Mouse (Mus musculus) monocyte, adult 2 months (primary cell): ENCODE measurements around the gene Anp32a.

ENCODE experiments used
- DNase-seq, 2 experiments: peaks; one replicate each; pipeline ENCODE4 v3.0.0; 2022; ENCODE audit warnings: low spot score in 2 of 2, low read depth in 1 of 2

Anp32a gene

DNA sequence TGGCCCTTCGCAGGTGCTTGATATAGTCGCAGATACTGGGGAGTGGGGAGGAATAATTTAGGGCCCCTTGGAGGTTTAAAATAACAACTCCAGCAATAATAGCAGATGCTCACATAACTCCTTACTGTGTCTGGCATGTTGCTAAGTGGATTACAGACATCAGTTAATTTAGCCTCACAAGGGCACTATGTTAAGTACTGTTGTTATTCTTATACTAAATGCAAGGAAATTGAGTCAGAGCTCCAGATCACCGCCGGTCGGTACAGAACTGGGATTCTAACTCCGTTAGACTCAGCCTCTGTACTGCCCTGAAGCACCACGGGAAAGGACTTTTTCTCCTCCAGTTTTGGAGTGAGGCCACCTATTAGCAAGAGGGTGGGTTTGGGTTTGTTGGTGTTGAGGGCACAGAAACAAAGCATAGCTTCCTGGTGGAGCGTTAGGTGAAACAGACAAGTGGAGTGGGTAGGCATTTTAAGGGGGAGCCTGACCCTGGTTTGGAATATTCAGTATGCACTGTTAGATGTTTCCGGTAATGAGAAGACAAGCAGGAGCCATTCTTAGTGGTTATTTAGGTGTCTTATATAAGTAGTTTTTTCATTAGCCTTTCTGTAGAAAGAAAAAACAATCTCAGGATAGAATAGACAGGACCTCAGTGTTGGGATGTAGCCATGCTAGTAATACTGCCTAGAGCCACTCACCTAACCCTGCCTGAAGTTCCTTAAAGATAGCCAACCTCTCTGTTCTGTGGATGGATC is 4.7 kb downstream of the Anp32a start:
- DNase-seq: no peak

DNA sequence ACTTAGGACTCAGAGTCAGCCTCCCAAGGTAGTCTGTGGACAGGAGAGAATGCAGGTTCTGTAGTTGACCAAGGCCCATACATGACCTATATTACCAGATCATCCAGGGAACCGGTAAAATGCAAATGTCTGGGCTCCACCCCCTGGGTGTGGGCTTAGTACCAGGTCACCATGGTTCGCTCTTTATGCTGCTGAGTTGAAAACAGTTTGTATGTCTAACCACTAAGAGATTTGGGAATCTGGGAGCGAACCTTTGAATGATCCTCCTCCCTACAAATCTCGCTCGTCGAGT is 5.2 kb downstream of the Anp32a start:
- DNase-seq: no peak

DNA sequence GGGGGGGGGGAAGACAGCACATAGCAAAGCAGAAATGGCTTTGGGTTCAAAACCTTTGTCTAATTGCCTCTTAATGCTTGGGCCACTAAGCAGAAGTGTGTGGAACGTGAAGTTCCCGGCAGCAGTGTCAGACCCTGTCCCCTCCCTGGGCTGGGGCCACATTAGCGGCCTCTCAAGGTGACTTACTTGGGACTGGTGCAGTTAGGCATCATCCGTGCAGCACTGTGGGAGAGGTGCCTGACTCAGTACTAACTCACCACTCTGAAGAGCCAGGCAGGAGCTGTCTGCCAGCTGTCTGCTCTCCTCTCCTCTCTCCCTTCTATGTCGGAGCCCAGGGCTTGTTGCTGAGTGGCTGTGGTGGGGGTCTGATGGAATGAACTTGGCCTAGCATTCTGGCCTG is 6.1 kb downstream of the Anp32a start:
- DNase-seq: no peak

- DNase-seq: no peak
Measured at GRCm38 (mm10) chr9:62348050-62348449, 7.0 kb downstream of the Anp32a start.

- DNase-seq: no peak
Measured at GRCm38 (mm10) chr9:62348467-62348985, 7.4 kb downstream of the Anp32a start.

DNA sequence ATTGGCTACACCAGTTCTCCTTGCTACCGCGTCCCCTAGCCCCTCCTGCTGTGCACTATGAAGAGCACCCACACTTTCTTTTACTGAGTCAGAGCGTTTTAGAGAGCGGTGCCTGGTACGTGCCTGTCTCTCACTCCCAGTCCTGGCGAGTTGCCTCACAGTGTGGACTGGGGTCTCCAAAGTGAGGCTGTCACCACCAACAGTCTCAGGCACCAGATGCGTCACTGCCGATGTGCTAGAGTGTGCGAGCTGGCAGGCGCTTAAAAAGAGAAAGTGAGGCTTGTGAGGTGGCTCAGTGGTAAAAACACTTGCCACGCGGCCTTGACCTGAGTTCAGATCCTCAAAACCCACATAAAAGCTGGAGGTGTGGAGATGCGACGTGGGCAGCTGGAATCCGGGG is 8.2 kb downstream of the Anp32a start:
- DNase-seq: no peak

DNA sequence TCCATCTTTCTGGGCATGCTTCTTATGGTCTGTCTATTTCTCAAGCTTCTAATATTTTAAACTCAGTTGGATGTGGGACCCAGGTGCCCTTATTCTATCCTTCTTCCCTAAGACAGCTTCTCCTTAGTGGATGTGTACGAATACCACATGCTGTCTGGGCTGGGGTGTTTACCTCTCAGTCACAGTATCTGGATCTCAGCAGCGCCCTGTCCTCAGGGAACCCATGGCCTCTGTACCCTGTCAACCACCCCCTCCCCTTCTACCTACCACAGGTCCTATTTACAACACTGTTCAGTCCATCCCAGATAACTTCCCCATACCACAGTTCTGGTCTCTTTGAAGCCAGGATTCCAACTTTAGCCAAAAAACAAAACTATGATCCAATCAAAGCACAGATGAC is 9.6 kb downstream of the Anp32a start:
- DNase-seq: no peak

DNA sequence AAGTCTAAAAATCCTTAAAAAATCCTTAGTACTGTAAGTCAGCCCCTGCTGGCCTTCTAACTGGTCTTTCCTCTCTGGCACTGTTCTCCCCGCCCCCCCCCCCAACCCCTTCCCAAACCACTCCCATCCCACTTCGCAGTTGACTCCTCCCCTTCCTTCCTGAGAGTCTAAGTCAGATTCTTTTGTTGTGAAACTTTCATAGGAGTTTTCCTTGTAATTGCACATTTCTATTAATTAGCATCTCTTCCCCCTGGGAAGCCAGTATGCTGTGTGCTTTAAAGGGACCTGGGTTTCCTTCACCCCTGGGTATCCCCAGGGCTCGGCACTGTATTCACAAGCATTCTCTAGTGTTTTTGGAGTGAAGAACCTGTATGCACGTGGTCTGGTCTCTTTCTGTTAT is 10.1 kb downstream of the Anp32a start:
- DNase-seq: no peak

DNA sequence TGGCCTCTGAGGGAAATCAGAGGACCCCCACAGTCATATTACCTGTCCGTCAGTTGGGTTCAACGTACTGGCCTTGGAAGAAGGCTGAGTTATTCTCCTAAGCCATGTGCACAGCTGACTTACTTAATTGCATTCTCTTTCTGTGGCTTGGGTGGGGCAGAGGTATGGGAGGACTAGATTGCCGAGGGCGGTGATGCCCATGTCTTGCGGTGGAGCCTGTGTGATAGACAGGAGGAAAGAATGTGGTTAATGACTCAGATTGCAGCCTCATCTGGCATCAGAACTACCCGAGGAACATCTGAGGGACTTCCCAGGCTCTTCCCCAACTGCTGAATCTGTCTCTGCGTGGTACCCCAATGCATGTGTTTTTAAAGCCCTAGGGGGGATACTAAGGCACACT is 12.7 kb downstream of the Anp32a start:
- DNase-seq: no peak

DNA sequence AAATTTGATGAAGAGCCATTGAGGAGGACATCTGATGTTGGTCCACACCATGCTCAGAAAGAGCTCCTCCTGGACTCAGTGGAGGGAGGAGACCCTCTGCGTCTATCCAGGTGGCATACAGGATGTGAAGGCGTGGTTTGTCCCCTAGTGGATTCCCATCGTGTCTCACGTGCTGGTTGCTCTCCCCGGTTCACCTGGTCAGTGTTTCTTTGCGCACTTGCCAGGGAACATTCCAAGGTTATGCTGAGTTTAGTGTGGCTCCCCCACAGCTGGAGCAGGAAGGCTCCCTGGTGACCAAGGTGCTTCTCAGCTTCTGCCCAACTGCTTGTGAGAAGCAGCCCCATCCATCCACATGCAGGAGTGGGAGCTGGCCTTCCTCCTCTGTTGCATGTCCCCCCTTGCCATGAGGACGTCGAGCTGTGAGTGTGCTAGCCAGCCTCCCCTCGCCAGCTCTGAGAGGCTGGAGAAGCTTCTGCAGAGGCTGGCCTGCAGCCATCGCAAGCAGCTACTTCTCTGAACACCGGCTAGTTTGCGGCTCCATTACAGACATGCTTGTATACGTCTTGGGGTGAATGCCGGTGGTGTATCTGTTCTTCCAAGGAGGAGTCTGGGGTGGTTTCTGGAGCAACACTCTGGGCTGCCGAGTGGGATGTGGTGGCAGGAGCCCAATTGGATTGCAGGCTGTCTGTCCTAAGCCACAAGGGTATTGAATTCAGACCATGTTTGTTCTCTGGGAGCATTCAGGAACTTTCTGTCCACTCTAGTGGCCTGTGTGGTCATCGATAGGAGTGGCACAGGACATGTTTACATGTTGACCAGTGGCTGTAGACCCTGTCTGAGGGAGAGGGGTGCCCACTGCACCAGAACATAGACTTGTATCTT is 14.0 kb downstream of the Anp32a start:
- DNase-seq: no peak

DNA sequence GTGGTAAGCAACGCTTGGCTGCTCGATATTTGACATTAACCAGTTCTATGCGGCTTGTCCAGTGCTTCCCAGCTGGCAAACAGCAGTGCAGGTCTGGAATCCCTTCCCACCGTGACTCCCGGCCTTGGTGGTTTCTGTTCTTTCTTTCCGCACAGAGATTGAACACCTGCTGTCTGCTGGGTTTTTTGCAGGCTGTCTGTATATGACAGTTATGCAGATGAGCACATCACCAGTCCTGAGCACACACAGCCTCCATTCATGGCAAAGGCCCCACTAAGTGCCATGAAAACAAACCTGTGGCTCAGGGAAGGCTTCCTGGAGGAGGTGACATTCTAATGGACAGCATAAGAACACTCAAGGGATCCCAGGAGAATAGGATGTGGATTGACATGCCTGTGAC is 14.7 kb downstream of the Anp32a start:
- no peak for DNase-seq

DNA sequence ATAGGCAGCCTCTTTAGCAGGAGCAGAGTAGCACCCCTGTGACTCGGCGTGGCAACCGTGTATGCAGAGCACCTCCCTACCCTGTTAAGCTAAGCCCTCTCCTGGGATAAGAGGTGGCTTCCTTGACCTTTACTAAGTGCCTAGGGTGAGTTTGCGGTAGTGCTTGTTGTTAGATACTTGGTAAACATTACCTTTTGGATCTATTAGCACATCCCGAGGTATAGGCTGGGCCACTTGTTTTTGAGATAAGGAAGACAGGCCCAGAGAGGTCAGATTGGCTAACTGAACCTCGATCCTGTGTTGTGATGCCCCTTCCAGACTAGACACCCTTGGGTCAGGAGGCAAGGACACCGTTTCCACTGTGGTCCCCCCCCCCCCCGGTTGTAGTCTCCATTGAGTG is 16.5 kb downstream of the Anp32a start:
- DNase-seq: no peak

- no peak for DNase-seq
Measured at GRCm38 (mm10) chr9:62358851-62359250, 17.8 kb downstream of the Anp32a start.

DNA sequence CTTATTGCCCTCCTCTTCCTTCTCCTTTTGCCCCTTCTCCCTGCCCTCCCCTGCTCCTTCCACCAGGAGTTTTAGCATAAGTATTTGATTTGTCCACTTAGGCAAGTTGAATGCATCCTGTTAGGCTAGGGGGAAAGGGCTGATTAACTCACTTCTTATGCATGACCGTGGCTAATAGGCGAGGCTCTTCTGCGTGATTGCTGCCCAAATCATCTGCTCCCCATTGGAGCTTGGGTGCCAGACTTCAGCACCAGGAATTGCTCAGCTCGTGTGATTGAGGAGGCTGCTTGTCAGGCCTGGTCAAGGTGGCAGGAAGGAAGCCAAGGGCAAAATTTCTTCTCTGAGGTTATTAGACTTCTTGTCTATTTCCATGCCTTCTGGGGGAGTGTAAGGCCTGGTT is 19.8 kb downstream of the Anp32a start:
- no peak for DNase-seq

DNA sequence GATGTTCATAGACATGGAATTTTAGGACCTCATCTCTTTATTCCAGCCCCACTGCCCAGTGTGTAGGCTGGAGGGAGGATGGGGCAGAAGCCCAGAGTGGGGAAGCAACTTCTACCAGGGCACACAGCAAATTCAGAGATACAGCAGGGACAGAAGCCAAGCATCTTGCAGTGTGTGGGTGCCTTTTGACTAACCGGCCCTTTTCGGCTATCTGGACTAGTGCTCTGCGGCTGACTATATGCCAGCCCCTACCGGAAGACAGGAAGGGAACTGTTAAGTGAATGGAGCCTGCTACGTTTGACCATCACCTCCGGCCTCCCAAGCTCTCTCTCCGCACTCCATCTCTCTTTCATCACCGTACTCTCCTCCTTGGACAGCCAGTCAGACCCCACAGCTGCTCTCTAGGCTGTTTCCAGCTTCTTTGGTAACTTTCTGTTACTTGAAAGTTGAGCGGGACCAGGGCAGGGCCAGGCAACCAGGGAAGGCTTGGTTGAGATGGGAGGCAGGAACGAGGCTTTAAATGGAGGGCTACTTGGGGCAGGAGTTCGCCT is 21.8 kb downstream of the Anp32a start:
- no peak for DNase-seq

GRCm38 (mm10) chr9:62363619-62364018 is 22.5 kb downstream of the Anp32a start:
- DNase-seq: peak; percentile 66 to 74

DNA sequence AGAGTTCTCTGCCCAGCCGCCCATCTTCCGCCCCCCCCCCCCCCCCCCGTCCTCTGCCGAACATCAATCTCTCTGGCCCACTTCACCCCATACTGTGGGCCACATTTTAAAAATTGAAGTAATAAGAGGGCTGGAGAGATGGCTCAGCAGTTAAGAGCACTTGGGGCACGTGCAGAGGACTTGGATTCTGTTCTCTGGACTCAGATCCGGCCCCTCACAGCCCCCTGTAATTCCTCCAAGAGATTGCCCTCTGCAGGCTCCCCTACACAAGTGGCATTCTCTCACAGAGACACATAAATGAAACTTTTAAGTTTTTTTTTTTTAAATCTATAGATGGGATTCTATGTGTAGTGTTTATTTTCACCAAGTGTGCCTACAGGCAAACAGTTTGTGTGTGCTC is 23.1 kb downstream of the Anp32a start:
- no peak for DNase-seq

DNA sequence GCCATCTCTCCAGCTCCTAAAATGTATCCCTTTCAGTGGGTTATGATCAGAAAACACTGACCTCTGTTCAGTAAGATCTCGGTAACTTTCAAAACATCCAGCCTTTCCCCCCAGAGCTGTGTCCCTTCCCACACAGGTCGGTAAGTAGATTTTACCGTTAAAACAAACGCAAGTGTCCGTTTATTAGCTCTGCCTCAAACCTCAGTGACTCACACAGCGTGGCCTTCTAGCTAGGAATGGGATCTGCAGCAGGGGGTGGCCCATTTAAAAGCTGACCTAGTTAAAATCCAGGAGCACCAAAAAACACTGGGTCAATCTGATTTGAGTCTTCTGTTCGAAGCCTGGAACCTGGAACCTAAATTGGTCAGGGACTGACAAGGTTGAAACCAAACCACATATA is 23.7 kb downstream of the Anp32a start:
- no peak for DNase-seq

- no peak for DNase-seq
Measured at GRCm38 (mm10) chr9:62365326-62366080, 24.4 kb downstream of the Anp32a start.

- no peak for DNase-seq
Measured at GRCm38 (mm10) chr9:62366478-62367458, 25.7 kb downstream of the Anp32a start.
